Mouse (Mus musculus) erythroblast, embryonic 14.5 days (primary cell): ENCODE results near the gene Acad10.
"Not testable (repeated sequence)": the region's sequence is repeated elsewhere in the genome, so short reads cannot be mapped to it uniquely, and the experiment has no call there.

Experiments used
- GATA1 ChIP-seq: IDR thresholded peaks from 2 replicates; pipeline ENCODE4 v1.6.1; 2012; ENCODE audit warnings: low read length, inconsistent platforms, mixed read lengths
- TAL1 ChIP-seq: IDR thresholded peaks from 3 replicates; pipeline ENCODE4 v1.6.1; 2012; ENCODE audit warnings: low read length, inconsistent platforms, mixed read lengths

DNA sequence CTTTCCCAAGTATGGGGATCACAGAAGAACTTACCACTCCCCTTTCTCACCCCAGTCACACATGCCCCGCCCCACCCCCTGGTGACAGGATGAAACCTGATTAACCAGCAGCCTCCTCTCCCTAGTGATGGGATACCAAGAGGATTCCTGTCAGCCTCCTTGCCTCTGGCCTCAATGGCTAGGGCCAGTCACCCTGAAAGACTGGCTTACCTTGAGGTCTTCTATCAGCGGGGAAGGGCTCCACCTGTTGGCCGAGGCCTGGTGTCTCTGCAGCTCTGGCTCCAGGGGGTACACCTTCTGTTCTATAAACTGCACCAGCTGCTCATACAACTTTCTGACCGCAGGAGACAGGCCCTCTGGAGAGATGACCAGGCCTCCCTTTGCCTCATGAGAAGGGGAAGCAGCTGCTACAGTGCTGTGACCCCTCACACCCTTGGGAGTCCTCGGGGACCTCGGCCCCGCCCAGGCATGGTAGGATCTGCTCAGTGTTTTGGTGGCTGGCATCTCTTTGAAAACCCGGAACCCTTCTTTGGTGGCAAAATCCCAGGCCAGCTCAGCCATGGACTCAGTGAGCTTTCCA lies 50.7 kb downstream of the Acad10 start:
- TF ChIP-seq GATA1, TAL1: not testable (repeated sequence)
